Mouse (Mus musculus): ENCODE results near the gene Rab8a. TPM values are rescaled to one million over a fixed set of nuclear protein-coding genes. Genes with fewer than 3 reads are reported as not detected.

Rab8a gene
- polyA plus RNA-seq, 1 experiment from 2014 or later: 84.3 TPM

Other genes starting within 250 kb of the Rab8a start
- gene Zfp961, start 210.2 kb upstream of the Rab8a start, polyA plus RNA-seq (2015; fragmentation: Nextera tagmentation; extraction: Ambion mirVana): 16.8 and 18.5 TPM in 2 replicates
- 0.88 and 0.92 TPM in 2 replicates for gene Cyp4f18, start 151.6 kb upstream of the Rab8a start, polyA plus RNA-seq (2015; fragmentation: Nextera tagmentation; extraction: Ambion mirVana)
- gene Olfr372, start 120.0 kb upstream of the Rab8a start, polyA plus RNA-seq (2015; fragmentation: Nextera tagmentation; extraction: Ambion mirVana): not detected in 2 replicates
- not detected in 2 replicates for gene Olfr373, start 78.0 kb upstream of the Rab8a start, polyA plus RNA-seq (2015; fragmentation: Nextera tagmentation; extraction: Ambion mirVana)
- 0.03 TPM in 1 of 2 replicates, not detected in the other for gene Olfr374, start 54.2 kb upstream of the Rab8a start, polyA plus RNA-seq (2015; fragmentation: Nextera tagmentation; extraction: Ambion mirVana)
- 174 and 197 TPM in 2 replicates for gene Tpm4, start 26.2 kb upstream of the Rab8a start, polyA plus RNA-seq (2015; fragmentation: Nextera tagmentation; extraction: Ambion mirVana)
- gene Hsh2d, start 28.4 kb downstream of the Rab8a start, polyA plus RNA-seq (2015; fragmentation: Nextera tagmentation; extraction: Ambion mirVana): not detected in 2 replicates
- not detected in 2 replicates for gene Cib3, start 51.6 kb downstream of the Rab8a start, polyA plus RNA-seq (2015; fragmentation: Nextera tagmentation; extraction: Ambion mirVana)
- not detected in 2 replicates for gene Gm11034, start 52.4 kb downstream of the Rab8a start, polyA plus RNA-seq (2015; fragmentation: Nextera tagmentation; extraction: Ambion mirVana)
- 95.0 and 98.2 TPM in 2 replicates for gene Fam32a, start 58.5 kb downstream of the Rab8a start, polyA plus RNA-seq (2015; fragmentation: Nextera tagmentation; extraction: Ambion mirVana)
- gene Ap1m1, start 78.8 kb downstream of the Rab8a start, polyA plus RNA-seq (2015; fragmentation: Nextera tagmentation; extraction: Ambion mirVana): 264 and 287 TPM in 2 replicates
- gene Gm10282, start 144.1 kb downstream of the Rab8a start, polyA plus RNA-seq (2015; fragmentation: Nextera tagmentation; extraction: Ambion mirVana): 10.1 and 14.5 TPM in 2 replicates
- 5.1 and 5.4 TPM in 2 replicates for gene Klf2, start 157.8 kb downstream of the Rab8a start, polyA plus RNA-seq (2015; fragmentation: Nextera tagmentation; extraction: Ambion mirVana)